Mouse (Mus musculus): ENCODE data around the gene Art3. TPM values are rescaled to one million over a fixed set of nuclear protein-coding genes. Genes with fewer than 3 reads are reported as not detected.
A peak's percentile ranks its signal among the peaks of the same experiment; 100 is the strongest.

Art3 gene
- total and polyA plus RNA-seq, 2 experiments from 2014 or later: 4.1 to 10.2 TPM

- ATAC-seq: no peak
- TF ChIP-seq CTCF (IDR thresholded peaks at IDR 0.05; ENCODE audit: low read depth): no peak
These were observed 99.1 kb downstream of the Art3 start for GRCm38 (mm10) chr5:92430723-92431122.

GRCm38 (mm10) chr5:92431611-92432010 is 100.0 kb downstream of the Art3 start:
- H3K27me3 ChIP-seq (ENCODE audit: insufficient read depth, low read length): no peaks in the 10 kb centered on the region
- 0 out of 2 replicates have a peak, but pooled peaks cover 7% of the 10 kb centered on the region for H3K4me1 ChIP-seq (ENCODE audit: insufficient read depth, low read length)
- no peak overlapping the region for H3K4me3 ChIP-seq (ENCODE audit: low read length)
- DNase-seq (ENCODE audit: low spot score) (peak; percentile 26), ATAC-seq (no peak)
- TF ChIP-seq CTCF (IDR thresholded peaks at IDR 0.05; ENCODE audit: low read depth): no peak
- H3K27ac ChIP-seq: no peak overlapping the region
- no peak overlapping the region for H3K4me2 ChIP-seq (ENCODE audit: low read depth, low read length)
- peaks cover 19% of the 10 kb centered on the region for H3K36me3 ChIP-seq (ENCODE audit: insufficient read depth, low read length)
- no peaks in the 10 kb centered on the region for H3K9me3 ChIP-seq (ENCODE audit: low read length)
- H3K9ac ChIP-seq (replicated peaks; ENCODE audit: low read length): no peak overlapping the region
- 54% methylated on average over 7 of the region's 7 CpGs for WGBS

More at GRCm38 (mm10) chr5:92430723-92431122, 99.1 kb downstream of the Art3 start:
- WGBS: 77% methylated on average over 5 of the region's 5 CpGs
- no peak overlapping the region for H3K27ac ChIP-seq
- H3K36me3 ChIP-seq (ENCODE audit: insufficient read depth, low read length): peaks cover 19% of the 10 kb centered on the region
- H3K4me1 ChIP-seq (ENCODE audit: insufficient read depth, low read length): 0 out of 2 replicates have a peak, but pooled peaks cover 7% of the 10 kb centered on the region
- no peak overlapping the region for H3K4me2 ChIP-seq (ENCODE audit: low read depth, low read length)
- no peaks in the 10 kb centered on the region for H3K9me3 ChIP-seq (ENCODE audit: low read length)
- no peak for DNase-seq (ENCODE audit: low spot score)
- no peak overlapping the region for H3K9ac ChIP-seq (replicated peaks; ENCODE audit: low read length)
- H3K27me3 ChIP-seq (ENCODE audit: insufficient read depth, low read length): no peaks in the 10 kb centered on the region
- H3K4me3 ChIP-seq (ENCODE audit: low read length): no peak overlapping the region

GRCm38 (mm10) chr5:92434070-92434469 is 102.4 kb downstream of the Art3 start:
- Histone ChIP-seq H3K4me2 (ENCODE audit: low read depth, low read length) (peak overlapping the region; percentile 92), H3K27ac (no peak overlapping the region), H3K4me3 (ENCODE audit: low read length) (peak overlapping the region; percentile 94), H3K27me3 (ENCODE audit: insufficient read depth, low read length) (no peaks in the 10 kb centered on the region), H3K4me1 (ENCODE audit: insufficient read depth, low read length) (0 out of 2 replicates have a peak, but pooled peaks cover 7% of the 10 kb centered on the region), H3K9ac (replicated peaks; ENCODE audit: low read length) (peak overlapping the region; percentile 88), H3K36me3 (ENCODE audit: insufficient read depth, low read length) (peaks cover 2% of the 10 kb centered on the region; the same call in 1 of the 2 replicates), H3K9me3 (ENCODE audit: low read length) (no peaks in the 10 kb centered on the region)
- 1% methylated on average over 12 of the region's 12 CpGs for WGBS
- TF ChIP-seq CTCF (IDR thresholded peaks at IDR 0.05; ENCODE audit: low read depth): no peak
- ATAC-seq (no peak), DNase-seq (ENCODE audit: low spot score) (no peak)

- no peak for TF ChIP-seq CTCF (IDR thresholded peaks at IDR 0.05; ENCODE audit: low read depth)
- peak overlapping the region; percentile 94 for H3K4me3 ChIP-seq (ENCODE audit: low read length)
- ATAC-seq (no peak; the same call in 1 of the 2 replicates), DNase-seq (ENCODE audit: low spot score) (peak; percentile 37)
- WGBS: 0% methylated on average over 26 of the region's 39 CpGs
- H3K27me3 ChIP-seq (ENCODE audit: insufficient read depth, low read length): no peaks in the 10 kb centered on the region
- H3K4me2 ChIP-seq (ENCODE audit: low read depth, low read length): peak overlapping the region; percentile 92
- H3K27ac ChIP-seq: peak overlapping the region; percentile 82
- H3K9me3 ChIP-seq (ENCODE audit: low read length): no peaks in the 10 kb centered on the region
- H3K36me3 ChIP-seq (ENCODE audit: insufficient read depth, low read length): no peaks in the 10 kb centered on the region; the same call in 1 of the 2 replicates
- H3K4me1 ChIP-seq (ENCODE audit: insufficient read depth, low read length): 0 out of 2 replicates have a peak, but pooled peaks cover 7% of the 10 kb centered on the region
- peak overlapping the region; percentile 88 for H3K9ac ChIP-seq (replicated peaks; ENCODE audit: low read length)
These were observed 103.0 kb downstream of the Art3 start for GRCm38 (mm10) chr5:92434571-92434985.

- Histone ChIP-seq H3K27me3 (ENCODE audit: insufficient read depth, low read length) (no peaks in the 10 kb centered on the region), H3K4me2 (ENCODE audit: low read depth, low read length) (peak within 1 kb of the TSS; percentile 92), H3K4me1 (ENCODE audit: insufficient read depth, low read length) (0 out of 2 replicates have a peak, but pooled peaks cover 7% of the 10 kb centered on the region), H3K9me3 (ENCODE audit: low read length) (no peaks in the 10 kb centered on the region), H3K4me3 (ENCODE audit: low read length) (peak within 1 kb of the TSS; percentile 94), H3K9ac (replicated peaks; ENCODE audit: low read length) (peak within 1 kb of the TSS; percentile 88), H3K27ac (peak within 1 kb of the TSS; percentile 82), H3K36me3 (ENCODE audit: insufficient read depth, low read length) (no peaks in the 10 kb centered on the region; the same call in 1 of the 2 replicates)
- DNase-seq (ENCODE audit: low spot score) (peak; percentile 97), ATAC-seq (peak; percentile 100)
- no peak for TF ChIP-seq CTCF (IDR thresholded peaks at IDR 0.05; ENCODE audit: low read depth)
- under 1% methylated on average over 34 of the region's 34 CpGs for WGBS
These were observed 103.5 kb downstream of the Art3 start, which contains the start of gene Nup54 for GRCm38 (mm10) chr5:92435025-92435584. Gene Nup54, minus strand, starts transcription at chr5:92435219.

- Histone ChIP-seq H3K9ac (replicated peaks; ENCODE audit: low read length) (no peak overlapping the region), H3K4me3 (ENCODE audit: low read length) (no peak overlapping the region), H3K4me2 (ENCODE audit: low read depth, low read length) (no peak overlapping the region), H3K4me1 (ENCODE audit: insufficient read depth, low read length) (0 out of 2 replicates have a peak, but pooled peaks cover 6% of the 10 kb centered on the region), H3K27ac (no peak overlapping the region), H3K27me3 (ENCODE audit: insufficient read depth, low read length) (no peaks in the 10 kb centered on the region), H3K9me3 (ENCODE audit: low read length) (no peaks in the 10 kb centered on the region), H3K36me3 (ENCODE audit: insufficient read depth, low read length) (peaks cover 8% of the 10 kb centered on the region; the same call in 1 of the 2 replicates)
- ATAC-seq: no peak
- no peak for TF ChIP-seq CTCF (IDR thresholded peaks at IDR 0.05; ENCODE audit: low read depth)
- DNase-seq (ENCODE audit: low spot score): no peak
- 86% methylated on average over 8 of the region's 8 CpGs for WGBS
These were observed 106.9 kb downstream of the Art3 start for GRCm38 (mm10) chr5:92438540-92438939.

GRCm38 (mm10) chr5:92441494-92441893 is 109.9 kb downstream of the Art3 start:
- Histone ChIP-seq H3K4me1 (ENCODE audit: insufficient read depth, low read length) (no peaks in the 10 kb centered on the region), H3K36me3 (ENCODE audit: insufficient read depth, low read length) (peaks cover 10% of the 10 kb centered on the region; the same call in 1 of the 2 replicates), H3K9me3 (ENCODE audit: low read length) (no peaks in the 10 kb centered on the region), H3K9ac (replicated peaks; ENCODE audit: low read length) (no peak overlapping the region), H3K27me3 (ENCODE audit: insufficient read depth, low read length) (no peaks in the 10 kb centered on the region), H3K4me2 (ENCODE audit: low read depth, low read length) (no peak overlapping the region), H3K4me3 (ENCODE audit: low read length) (no peak overlapping the region), H3K27ac (no peak overlapping the region)
- DNase-seq (ENCODE audit: low spot score) (no peak), ATAC-seq (no peak)
- TF ChIP-seq CTCF (IDR thresholded peaks at IDR 0.05; ENCODE audit: low read depth): no peak
- WGBS: 88% methylated on average over 5 of the region's 5 CpGs
